Mouse (Mus musculus) duodenum, adult 2 months (tissue): ENCODE results near the gene Epb41l4b. TPM values are rescaled to one million over a fixed set of nuclear protein-coding genes. Genes with fewer than 3 reads are reported as not detected.

Experiments
- polyA plus RNA-seq: library from polyadenylated mRNA; depleted of rRNA; stranded (reverse); fragments of >200 nt; gene quantifications from 2 replicates; pipeline ENCODE4 v1.2.3, GENCODE M21; 2012; ENCODE audit warnings: low replicate concordance; rRNA removed

The Epb41l4b gene
- 40.2 and 66.9 TPM in 2 replicates for polyA plus RNA-seq

DNA sequence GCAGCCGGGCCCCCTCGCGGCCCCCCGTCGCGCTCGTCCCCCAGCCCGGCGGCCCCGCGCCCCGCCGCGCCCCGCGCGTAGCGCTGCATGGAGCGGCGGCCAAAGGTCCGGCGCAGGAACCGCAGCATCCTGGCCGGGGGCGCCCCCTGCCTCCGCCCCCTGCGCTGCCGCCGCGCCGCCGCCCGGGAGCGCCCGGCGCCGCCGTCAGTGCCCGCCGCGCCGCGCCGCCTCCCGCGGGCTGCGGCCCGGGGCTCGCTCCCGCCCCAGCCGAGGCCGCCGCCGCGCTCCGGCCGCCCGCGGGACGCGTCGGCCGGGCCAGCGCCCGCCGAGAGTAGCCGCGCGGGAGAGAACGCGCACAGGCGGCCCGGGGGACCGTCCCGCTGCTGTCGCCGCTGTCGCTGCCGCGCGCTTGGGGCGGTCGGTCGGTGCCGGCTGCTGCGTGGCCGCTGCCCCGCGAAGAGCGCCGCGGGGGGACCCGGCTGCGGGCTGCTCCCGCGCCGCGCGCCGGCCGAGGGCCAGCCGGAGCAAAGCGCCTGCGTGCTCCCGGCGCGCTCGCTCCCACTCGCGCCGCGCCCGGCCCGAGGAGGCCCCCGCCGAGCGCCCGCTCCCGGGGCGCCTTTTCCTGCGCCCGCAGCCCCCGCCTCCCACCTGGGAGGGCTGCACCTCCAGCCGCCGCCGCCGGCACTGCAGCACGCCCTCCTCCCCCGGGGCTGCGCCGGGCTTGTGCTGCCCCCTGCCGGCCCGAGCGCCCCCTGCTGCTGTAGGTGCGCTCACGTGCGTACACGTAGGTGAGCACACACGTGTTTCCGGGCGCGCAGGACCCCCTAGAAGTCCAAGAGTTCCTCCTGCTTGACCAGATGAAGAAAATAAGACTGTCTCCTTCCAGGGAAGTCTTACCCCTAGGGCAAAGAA, at the start of gene Epb41l4b:
Gene Epb41l4b, minus strand, starts transcription at position 412 of the 912 bp plus-strand sequence.

DNA sequence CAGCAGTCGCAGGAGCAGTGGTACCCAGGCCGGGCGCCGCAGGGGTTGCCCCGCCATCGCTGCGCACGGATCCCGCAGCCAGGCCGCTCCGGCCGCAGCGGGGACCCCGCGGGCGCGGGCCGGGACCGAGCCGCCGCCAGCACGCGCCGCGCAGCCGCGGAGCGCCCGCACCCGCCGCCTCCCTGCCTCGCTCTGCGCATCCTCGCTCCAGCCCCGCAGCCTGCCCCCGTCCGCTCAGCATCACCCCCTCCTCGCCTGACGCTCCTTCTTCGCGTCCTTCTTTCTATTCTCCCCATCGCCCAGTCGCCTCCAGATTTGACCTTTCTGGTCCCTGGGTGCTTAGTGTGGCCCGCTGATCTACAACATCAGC, 153.0 kb downstream of the Epb41l4b start, which contains the start of gene Frrs1l:
Gene Frrs1l, minus strand, starts transcription at position 177 of the 370 bp plus-strand sequence.

DNA sequence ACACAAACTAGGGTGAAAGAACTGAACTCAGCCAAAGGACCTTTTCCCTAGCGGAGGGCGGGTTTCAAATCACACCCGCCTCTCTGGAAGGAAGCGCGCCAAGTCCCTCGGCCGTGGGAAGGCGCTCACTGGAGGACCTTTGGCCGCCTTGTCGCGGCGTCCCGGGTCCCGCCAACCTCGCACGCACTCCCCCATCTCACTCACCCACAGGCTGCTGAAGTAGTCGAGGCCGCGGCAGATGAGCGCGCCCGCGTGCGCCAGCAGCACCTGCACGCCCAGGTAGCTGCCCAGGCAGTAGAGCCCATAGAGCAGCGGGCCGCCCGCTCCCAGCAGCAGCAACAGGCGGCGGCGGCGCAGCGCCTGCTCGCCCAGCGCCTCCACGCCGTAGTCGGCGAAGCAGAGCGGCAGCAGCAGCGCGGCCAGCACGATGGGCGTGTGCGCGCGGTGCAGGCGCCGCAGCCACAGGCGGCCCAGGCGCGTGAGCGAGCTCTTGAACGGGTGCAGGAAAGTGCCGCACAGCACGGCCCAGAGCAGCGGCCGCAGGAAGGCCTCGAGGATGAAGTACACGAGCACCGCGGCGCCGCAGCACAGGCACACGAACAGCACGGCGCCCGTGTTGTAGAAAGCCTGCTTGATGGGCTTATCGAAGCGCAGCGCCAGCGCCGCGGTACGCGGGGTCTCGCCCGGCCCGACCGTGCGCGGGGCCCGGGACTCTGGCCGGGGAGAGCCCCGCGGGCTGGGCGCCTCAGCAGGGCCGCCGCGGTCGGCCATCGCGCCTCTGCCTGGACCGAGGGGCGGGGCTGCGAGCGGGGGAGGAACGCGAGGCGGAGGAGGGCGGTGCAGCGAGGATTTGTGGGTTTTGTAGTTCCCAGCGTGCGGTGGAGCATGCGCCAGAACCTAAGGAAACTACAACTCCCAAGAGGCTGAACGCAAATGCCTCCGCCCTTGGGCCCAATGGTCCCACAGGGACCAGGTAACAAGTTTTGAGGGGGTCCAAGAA, 196.3 kb downstream of the Epb41l4b start, which contains the start of gene Tmem245:
Gene Tmem245, minus strand, starts transcription at position 797 of the 1,000 bp plus-strand sequence.

Other genes with a start within 250 kb of the Epb41l4b start
- gene Tmem245, start 196.0 kb downstream of the Epb41l4b start, polyA plus RNA-seq, result 3.3 and 3.5 TPM in 2 replicates
- gene Frrs1l, start 153.0 kb downstream of the Epb41l4b start, polyA plus RNA-seq, result 0.04 TPM in 1 of 2 replicates, not detected in the other
- gene Ptpn3, start 158.4 kb upstream of the Epb41l4b start, polyA plus RNA-seq, result 9.3 and 10.1 TPM in 2 replicates